Mouse (Mus musculus): ENCODE measurements around the gene Git2. TPM values are rescaled to one million over a fixed set of nuclear protein-coding genes. Genes with fewer than 3 reads are reported as not detected.

Git2 gene
- total RNA-seq, 2 experiments from 2014 or later: 17.3 to 20.1 TPM

DNA sequence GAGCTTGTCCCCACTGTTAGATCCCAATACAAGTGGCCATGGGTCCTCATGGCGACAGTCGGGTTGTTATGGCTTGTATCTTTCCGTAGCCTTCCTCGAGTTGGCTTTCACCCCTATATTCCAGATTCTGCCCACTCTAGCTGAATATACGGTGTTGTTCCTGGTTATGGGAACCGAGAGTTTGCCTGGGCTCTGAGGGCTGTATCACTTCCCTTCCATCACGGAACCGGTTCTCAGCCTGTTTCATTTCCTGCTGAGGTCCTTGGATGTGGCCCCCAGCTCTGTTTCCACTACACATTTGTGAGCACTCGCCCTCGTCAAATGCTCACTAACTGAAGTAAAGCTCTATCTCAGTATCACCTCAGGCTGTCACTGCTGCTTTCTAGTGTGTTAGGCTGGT lies 53.3 kb downstream of the Git2 start:
- TF ChIP-seq CTCF (IDR thresholded peaks at IDR 0.05): no peak
- no peak for DNase-seq
- intact Hi-C loops (cut with DNase I): no loop called here
- H3K27ac ChIP-seq: peak overlapping the region; percentile 81; the same call in 1 of the 2 replicates
- H3K4me3 ChIP-seq: no peak overlapping the region

DNA sequence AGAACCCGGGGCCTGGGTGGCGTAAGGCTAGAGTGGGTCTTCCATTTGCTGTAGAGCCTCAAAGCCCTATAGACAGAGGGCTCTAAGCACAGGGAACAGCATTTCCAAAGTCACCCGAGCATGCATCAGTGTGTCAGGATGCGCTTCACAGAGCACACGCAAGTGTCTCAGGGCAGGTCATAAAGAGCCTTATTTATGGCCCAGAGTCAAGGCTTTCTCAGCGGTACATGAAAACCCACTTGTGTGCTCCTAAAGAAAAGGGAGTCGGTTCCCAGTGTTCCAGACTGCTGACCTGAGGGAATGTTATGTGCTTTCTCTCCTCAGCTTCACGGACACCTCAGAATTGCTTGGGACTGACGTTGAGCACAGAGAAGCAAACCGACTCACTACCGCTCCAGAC lies 54.5 kb downstream of the Git2 start:
- H3K4me3 ChIP-seq: no peak overlapping the region
- DNase-seq: no peak
- no peak for TF ChIP-seq CTCF (IDR thresholded peaks at IDR 0.05)
- intact Hi-C loops (cut with DNase I): no loop called here
- H3K27ac ChIP-seq: no peak overlapping the region

DNA sequence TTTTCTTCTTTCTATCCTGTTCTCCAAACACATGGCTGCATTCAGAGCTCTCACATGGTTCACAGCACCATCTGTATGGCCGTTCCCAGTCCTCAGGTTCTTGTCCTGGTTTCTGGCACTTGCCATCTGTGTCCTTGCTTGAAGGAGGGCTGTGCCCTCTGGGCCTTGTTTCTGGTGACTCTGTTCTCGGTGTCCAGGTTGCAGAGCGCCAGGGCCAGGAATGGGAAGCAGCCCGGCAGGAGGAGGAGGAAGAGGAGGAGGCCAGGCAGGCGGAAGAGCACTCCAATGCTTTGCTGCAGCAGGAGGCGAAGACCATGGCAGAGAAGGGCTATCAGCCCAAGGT lies 55.4 kb downstream of the Git2 start:
- DNase-seq: no peak
- intact Hi-C loops (cut with DNase I): no loop called here
- H3K27ac ChIP-seq: no peak overlapping the region
- no peak overlapping the region for H3K4me3 ChIP-seq
- TF ChIP-seq CTCF (IDR thresholded peaks at IDR 0.05): no peak

DNA sequence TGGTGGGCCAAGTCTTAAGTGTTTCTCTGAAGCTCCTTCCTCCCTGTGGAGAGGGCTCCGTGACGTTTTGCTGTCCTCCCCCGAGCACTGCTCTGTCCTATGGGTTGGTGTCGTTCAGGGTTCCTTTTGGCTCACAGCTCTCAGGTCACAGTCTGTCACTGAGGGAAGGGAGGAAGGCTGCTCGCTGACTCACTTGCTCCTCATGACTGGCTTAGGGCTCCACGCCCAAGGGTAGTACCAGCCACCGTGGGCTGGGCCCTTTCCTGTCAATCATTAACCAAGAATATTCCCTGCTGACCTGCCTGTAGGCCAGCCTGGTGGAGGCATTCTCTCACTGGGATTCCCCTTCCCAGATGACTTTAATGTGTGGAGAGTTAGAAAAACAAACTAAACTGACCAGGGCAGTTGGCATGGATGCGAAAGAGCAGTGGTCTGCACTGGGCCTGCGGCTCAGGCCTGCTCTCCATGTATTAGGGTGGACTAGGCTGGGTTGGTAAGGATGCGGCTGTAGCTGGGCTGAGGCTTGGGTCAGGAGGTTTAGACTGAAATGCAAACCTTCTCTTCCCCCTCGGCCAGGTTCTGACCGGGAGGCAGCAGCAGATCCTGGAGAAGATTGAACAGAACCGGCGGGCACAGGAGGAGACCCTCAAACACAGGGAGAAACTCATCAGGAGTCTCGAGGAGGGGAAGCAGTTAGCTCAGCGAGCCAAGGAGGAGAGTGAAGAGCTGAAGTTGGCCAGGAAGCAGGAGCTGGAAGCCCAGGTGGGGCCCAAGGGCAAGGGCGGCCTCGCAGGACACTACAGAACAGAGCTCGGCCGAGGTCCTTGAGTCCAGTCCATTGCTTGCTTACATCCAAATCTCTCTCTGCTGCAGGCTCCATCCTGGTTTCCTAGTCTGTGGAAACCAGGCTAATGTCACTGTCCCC lies 56.1 kb downstream of the Git2 start:
- Histone ChIP-seq H3K4me3 (no peak overlapping the region), H3K27ac (no peak overlapping the region)
- TF ChIP-seq CTCF (IDR thresholded peaks at IDR 0.05): no peak
- intact Hi-C loops (cut with DNase I): no loop called here
- no peak for DNase-seq

DNA sequence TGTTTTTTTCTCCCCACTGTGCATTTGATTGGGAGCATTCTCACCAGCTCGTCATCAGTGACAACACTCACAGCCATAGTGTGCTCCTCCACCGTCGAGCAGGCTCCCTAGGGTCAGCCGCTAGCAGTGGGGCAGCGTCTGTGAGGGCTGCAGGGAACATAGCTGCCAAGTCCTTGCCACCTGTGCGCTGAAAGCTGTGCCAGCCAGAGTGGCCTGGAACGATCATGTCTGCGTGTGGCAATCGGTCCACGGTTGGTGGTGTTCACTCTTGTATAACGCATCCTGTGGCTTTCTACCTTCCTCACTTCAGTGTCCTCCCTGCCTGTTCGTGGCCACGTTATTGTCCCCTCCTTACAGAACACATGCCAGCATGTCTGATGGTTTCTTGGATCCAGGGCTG lies 56.8 kb downstream of the Git2 start:
- TF ChIP-seq CTCF (IDR thresholded peaks at IDR 0.05): no peak
- no peak overlapping the region for H3K27ac ChIP-seq
- no peak overlapping the region for H3K4me3 ChIP-seq
- intact Hi-C loops (cut with DNase I): no loop called here
- no peak for DNase-seq

DNA sequence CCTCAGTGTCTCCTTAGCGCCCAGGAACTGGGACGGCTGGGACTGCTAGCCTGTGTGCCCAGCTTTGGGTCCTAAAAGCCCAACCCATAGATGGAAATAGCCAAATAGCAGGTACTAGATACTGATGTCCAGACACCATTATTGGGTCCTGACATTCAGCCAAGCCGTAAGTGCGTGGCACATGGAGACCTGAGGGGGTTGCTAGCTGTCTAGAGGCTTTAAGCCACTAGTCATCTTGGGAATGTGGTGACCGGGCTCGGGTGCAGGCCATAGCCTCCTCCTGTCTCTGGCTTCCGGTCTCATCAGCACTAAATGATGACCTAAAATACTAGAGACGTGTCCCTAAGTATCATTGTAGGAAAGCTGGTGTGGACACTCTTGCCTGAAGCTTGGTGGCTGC lies 57.4 kb downstream of the Git2 start:
- no peak for DNase-seq
- intact Hi-C loops (cut with DNase I): no loop called here
- no peak overlapping the region for H3K4me3 ChIP-seq
- H3K27ac ChIP-seq: no peak overlapping the region
- TF ChIP-seq CTCF (IDR thresholded peaks at IDR 0.05): no peak

DNA sequence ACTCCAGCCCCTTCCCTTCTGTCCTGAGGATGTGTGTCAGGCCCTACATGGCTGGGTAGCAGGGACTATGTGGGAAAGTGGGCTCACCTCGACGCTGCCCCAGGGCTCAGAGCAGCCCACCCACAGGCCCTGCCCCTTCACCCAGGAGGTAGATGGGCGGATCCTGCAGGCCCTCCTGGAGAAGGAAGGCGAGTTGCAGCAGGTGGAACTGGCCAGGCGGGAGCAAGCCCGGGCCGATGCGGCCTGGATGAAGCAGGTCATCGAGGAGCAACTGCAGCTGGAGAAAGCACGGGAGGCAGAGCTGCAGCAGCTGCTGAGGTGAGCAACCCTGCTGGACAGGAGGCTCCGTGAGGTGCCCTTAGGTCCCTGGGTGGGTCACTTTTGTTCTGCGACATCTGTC lies 58.0 kb downstream of the Git2 start:
- intact Hi-C loops (cut with DNase I): no loop called here
- no peak for DNase-seq
- Histone ChIP-seq H3K4me3 (no peak overlapping the region), H3K27ac (no peak overlapping the region)
- TF ChIP-seq CTCF (IDR thresholded peaks at IDR 0.05): no peak

DNA sequence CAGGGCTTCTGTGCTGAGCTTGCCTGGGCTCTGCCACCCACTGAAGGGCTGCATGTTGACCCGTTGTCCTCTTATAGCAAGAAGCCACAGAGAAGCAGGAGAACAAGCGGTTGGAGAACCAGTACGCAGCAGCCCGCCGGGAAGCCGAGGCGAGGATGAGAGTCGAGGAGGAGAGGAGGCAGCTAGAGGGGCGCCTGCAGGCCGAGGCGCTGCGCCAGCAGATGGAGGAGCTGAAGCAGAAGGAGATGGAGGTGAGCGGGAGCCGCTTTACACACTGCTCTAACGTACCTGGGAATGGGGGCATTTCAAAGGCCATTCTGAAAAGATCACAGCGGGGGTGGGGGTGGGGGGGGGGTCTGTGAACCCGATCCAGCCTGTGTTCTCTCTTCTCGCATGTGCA lies 60.8 kb downstream of the Git2 start:
- intact Hi-C loops (cut with DNase I): no loop called here
- DNase-seq: no peak
- no peak for TF ChIP-seq CTCF (IDR thresholded peaks at IDR 0.05)
- no peak overlapping the region for H3K4me3 ChIP-seq
- H3K27ac ChIP-seq: no peak overlapping the region

DNA sequence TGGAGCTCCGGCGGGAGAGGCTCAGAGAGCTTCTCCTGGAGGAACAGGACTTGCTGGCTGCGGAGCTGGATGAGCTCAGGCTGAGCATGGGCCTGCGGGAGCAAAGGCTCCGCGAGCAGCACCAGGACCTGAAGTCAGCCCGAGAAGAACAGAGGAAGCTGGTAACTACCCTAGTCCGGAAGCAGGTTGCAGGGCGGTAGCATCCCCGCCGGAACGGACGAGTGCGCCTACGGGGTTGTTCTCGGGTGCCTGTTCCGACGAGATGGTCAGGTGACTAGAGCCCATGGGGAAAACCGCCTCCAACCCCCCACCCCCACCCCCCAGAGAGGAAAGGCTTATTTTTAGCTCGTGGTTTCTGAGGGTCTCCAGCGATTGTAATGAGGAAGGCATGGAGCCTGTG lies 66.0 kb downstream of the Git2 start:
- Histone ChIP-seq H3K27ac (no peak overlapping the region), H3K4me3 (no peak overlapping the region)
- no peak for TF ChIP-seq CTCF (IDR thresholded peaks at IDR 0.05)
- intact Hi-C loops (cut with DNase I): no loop called here
- no peak for DNase-seq

DNA sequence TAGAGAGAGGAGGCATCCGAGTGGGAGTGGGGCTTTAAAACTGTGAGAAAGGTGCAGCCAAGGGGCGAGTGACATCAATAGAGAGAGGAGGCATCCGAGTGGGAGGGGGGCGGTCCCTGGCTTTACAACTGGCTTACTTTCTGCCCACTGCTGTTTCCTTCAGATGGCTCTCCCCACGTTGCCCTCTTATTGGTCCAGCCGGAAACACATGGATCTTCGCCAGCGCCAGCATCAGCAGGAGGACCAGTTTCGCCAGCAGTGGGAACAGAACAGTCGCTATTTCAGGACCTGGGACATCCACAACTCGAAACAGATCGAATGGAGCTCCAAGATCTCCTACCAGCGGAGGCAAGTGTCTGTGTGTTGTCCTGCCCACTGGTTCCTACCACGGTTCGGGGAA lies 66.8 kb downstream of the Git2 start:
- no peak for DNase-seq
- H3K4me3 ChIP-seq: peak overlapping the region; percentile 80
- H3K27ac ChIP-seq: no peak overlapping the region
- no peak for TF ChIP-seq CTCF (IDR thresholded peaks at IDR 0.05)
- intact Hi-C loops (cut with DNase I): no loop called here

DNA sequence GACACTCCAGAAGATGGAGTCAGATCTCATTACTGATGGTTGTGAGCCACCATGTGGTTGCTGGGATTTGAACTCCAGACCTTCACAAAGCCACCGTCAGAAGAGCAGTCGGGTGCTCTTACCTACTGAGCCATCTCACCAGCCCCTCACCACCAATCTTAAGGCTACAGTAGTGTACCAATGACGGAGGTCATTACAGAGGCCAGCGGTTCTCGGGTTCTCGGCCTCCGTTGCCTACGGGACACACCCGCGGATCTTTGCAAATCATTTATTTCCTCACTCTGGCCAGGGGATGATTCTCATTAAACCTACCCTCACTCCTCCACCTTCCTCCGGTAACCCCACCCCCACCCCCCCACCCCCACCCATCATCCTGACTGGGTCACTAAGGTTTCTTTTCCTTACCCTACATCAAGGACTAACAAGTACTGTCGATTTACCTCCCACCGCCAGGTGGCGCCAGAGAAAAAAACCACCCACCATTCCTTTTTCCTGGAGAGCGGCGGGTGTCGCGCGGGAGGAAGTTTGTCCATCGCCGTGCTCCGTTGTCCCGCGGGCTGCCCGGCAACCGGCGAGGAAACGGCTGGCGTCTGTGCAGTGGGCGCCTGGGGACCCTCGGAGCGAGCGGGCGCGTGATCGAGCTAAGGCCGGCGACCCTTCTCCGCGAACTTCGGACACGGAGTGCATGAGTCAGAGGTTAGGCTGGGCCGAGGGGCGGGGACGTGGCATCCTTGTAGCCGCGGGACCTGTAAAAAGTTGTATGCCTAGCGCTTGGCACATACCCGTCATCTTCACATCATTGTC lies 67.8 kb downstream of the Git2 start, which contains the start of gene Tchp:
Tchp (plus strand) TSS at position 496 of the 804 bp plus-strand sequence.
- Histone ChIP-seq H3K4me3 (peak within 1 kb of the TSS; percentile 80), H3K27ac (peak within 1 kb of the TSS; percentile 87)
- TF ChIP-seq CTCF (IDR thresholded peaks at IDR 0.05): peak; percentile 80
- peak; percentile 96 for DNase-seq
- intact Hi-C loops (cut with DNase I): loop anchor here (2.0 kb wide), 1 partner anchor 67 kb away; the partner anchor contains the start of genes Ankrd13a and Git2

DNA sequence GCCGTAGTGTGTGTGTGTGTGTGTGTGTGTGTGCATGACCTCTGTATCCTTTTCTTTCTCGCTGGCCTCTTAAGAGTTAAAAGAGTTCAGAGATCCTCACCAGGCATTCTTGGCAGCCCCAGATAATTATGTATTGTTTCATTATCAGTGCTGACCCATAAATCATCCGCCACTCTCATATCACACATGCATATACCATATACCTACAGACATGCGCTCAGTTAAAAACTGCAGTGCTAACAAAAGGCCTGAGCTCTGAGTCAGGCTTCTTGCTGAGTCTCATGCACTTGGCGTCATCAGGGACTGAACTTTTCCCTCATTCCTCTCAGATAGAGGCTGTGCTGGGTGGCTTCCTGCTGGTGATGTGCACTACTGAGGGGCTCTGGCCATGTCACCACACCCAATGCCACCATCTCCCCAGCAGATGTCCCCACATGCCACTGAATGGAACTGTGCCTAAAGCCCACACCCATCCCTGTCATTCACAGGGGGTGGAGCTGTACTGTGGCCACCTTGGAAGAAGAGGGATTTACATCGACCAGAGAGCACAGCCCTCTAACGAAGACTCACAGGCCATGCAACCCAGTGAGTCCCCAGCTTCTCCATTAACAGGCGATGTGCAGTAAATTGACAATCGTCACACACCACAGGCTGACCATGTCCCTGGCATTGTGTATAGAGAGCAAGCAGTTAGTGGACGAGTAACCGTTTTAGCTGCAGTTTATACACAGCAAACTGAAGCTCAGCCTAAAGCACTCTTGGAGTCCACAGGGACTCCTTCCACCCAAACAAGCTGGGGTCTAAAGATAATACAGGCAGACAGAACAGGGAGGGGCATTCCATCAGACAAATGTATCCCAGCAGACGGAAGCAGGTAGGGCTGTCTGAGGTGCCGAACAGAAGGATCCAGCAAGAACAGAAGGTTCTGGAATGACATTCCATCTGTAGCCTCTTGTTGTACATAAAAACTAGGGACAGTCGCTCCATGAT lies 72.6 kb downstream of the Git2 start:
- DNase-seq: no peak
- intact Hi-C loops (cut with DNase I): no loop called here
- TF ChIP-seq CTCF (IDR thresholded peaks at IDR 0.05): peak; percentile 58
- Histone ChIP-seq H3K4me3 (no peak overlapping the region), H3K27ac (no peak overlapping the region)

All from gastrocnemius, adult 2 months (tissue).